Mouse (Mus musculus) lung, embryonic 15.5 days (tissue): ENCODE results near the gene 9430097D07Rik. TPM values are rescaled to one million over a fixed set of nuclear protein-coding genes. Genes with fewer than 3 reads are reported as not detected.

Experiments used
- ATAC-seq: fragments of 200-750 bp; cut with Nextera tagmentation; 2 replicates; pipeline ENCODE4 v1.8.0; 2017; ENCODE audit warnings: moderate number of reproducible peaks, borderline replicate concordance; ENCODE audit not compliant: low FRiP score, low TSS enrichment; ENCODE audit errors: extremely low read depth
- H3K27ac ChIP-seq: fragments of 300-500 bp; sonication (generic); 2 replicates; pipeline ENCODE4 v1.5.1; 2015; ENCODE audit warnings: moderate library complexity, mild to moderate bottlenecking, inconsistent platforms
- H3K27me3 ChIP-seq: fragments of 300-500 bp; sonication (generic); 2 replicates; pipeline ENCODE4 v1.6.1; 2015; ENCODE audit warnings: inconsistent platforms
- H3K36me3 ChIP-seq: fragments of 300-500 bp; sonication (generic); 2 replicates; pipeline ENCODE4 v1.6.1; 2015; ENCODE audit warnings: inconsistent platforms
- H3K4me1 ChIP-seq: fragments of 300-500 bp; sonication (generic); 2 replicates; pipeline ENCODE4 v1.6.1; 2015; ENCODE audit warnings: inconsistent platforms
- H3K4me2 ChIP-seq: fragments of 300-500 bp; sonication (generic); 2 replicates; pipeline ENCODE4 v1.6.1; 2015; ENCODE audit warnings: inconsistent platforms, mild to moderate bottlenecking, moderate library complexity
- H3K4me3 ChIP-seq: fragments of 300-500 bp; sonication (generic); 2 replicates; pipeline ENCODE4 v1.5.1; 2015; ENCODE audit warnings: mild to moderate bottlenecking, inconsistent platforms
- H3K9ac ChIP-seq: fragments of 300-500 bp; sonication (generic); 2 replicates; pipeline ENCODE4 v1.6.1; 2015; ENCODE audit warnings: inconsistent platforms
- H3K9me3 ChIP-seq: fragments of 300-500 bp; sonication (generic); 2 replicates; pipeline ENCODE4 v1.6.1; 2016; ENCODE audit warnings: inconsistent platforms
- WGBS: fragments of 180-500 bp; shearing (Covaris S2); methylation state at CpG from one replicate; pipeline ENCODE4 v1.1.7; 2015; 5-methylcytosine and 5-hydroxymethylcytosine counted together
- polyA plus RNA-seq: library from polyadenylated mRNA; unstranded; fragments of >200 nt; fragmentation: Nextera tagmentation; extraction: Ambion mirVana; gene quantifications from 2 replicates; pipeline ENCODE4 v1.2.1, GENCODE M21; 2015

9430097D07Rik gene
- polyA plus RNA-seq, 1 experiment from 2014 or later, result 0.29 TPM

- H3K36me3 ChIP-seq, result no peaks in the 10 kb centered on the region
- no peaks in the 10 kb centered on the region for H3K9me3 ChIP-seq
- ATAC-seq, result no peak
- peak overlapping the region; percentile 87 for H3K9ac ChIP-seq
- peaks cover 84% of the 10 kb centered on the region for H3K4me1 ChIP-seq
- H3K27me3 ChIP-seq, result no peaks in the 10 kb centered on the region
- H3K27ac ChIP-seq, result peak overlapping the region; percentile 98
- peak overlapping the region; percentile 77 for H3K4me2 ChIP-seq
- H3K4me3 ChIP-seq, result peak overlapping the region; percentile 67
- 6% methylated on average over 9 of the region's 9 CpGs for WGBS
Measured at GRCm38 (mm10) chr2:32537360-32537905, 38.1 kb downstream of the 9430097D07Rik start.

GRCm38 (mm10) chr2:32536634-32537359 is 38.7 kb downstream of the 9430097D07Rik start:
- Histone ChIP-seq H3K4me2 (peak overlapping the region; percentile 77), H3K4me3 (peak overlapping the region; percentile 67), H3K4me1 (peaks cover 77% of the 10 kb centered on the region), H3K27me3 (no peaks in the 10 kb centered on the region), H3K36me3 (no peaks in the 10 kb centered on the region), H3K9me3 (no peaks in the 10 kb centered on the region), H3K27ac (peak overlapping the region; percentile 98), H3K9ac (peak overlapping the region; percentile 87)
- no peak for ATAC-seq
- 3% methylated on average over 11 of the region's 11 CpGs for whole genome bisulfite sequencing

- Histone ChIP-seq H3K9me3 (no peaks in the 10 kb centered on the region), H3K4me1 (peaks cover 71% of the 10 kb centered on the region), H3K9ac (peak overlapping the region; percentile 87), H3K4me2 (peak overlapping the region; percentile 77), H3K27ac (peak overlapping the region; percentile 98), H3K36me3 (no peaks in the 10 kb centered on the region), H3K27me3 (no peaks in the 10 kb centered on the region), H3K4me3 (peak overlapping the region; percentile 67)
- no peak for ATAC-seq
- WGBS, result 1% methylated on average over 14 of the region's 14 CpGs
Measured at GRCm38 (mm10) chr2:32536086-32536633, 39.3 kb downstream of the 9430097D07Rik start.

GRCm38 (mm10) chr2:32535501-32535991 is 39.9 kb downstream of the 9430097D07Rik start:
- Histone ChIP-seq H3K36me3 (no peaks in the 10 kb centered on the region), H3K27me3 (no peaks in the 10 kb centered on the region), H3K9me3 (no peaks in the 10 kb centered on the region), H3K4me2 (peak overlapping the region; percentile 77), H3K9ac (peak overlapping the region; percentile 87), H3K4me3 (peak overlapping the region; percentile 67), H3K4me1 (peaks cover 65% of the 10 kb centered on the region), H3K27ac (peak overlapping the region; percentile 98)
- peak; percentile 37 for ATAC-seq
- WGBS, result under 1% methylated on average over 52 of the region's 56 CpGs

- peaks cover 58% of the 10 kb centered on the region for H3K4me1 ChIP-seq
Measured at GRCm38 (mm10) chr2:32534733-32535471, 40.6 kb downstream of the 9430097D07Rik start, which contains the start of gene Fam102a. TSS of gene Fam102a (plus strand) at chr2:32535332.

GRCm38 (mm10) chr2:32534061-32534732 is 41.3 kb downstream of the 9430097D07Rik start:
- Histone ChIP-seq H3K4me1 (peaks cover 51% of the 10 kb centered on the region), H3K9me3 (no peaks in the 10 kb centered on the region)
- peak; percentile 9 for ATAC-seq

More at GRCm38 (mm10) chr2:32534733-32535471, 40.6 kb downstream of the 9430097D07Rik start, which contains the start of gene Fam102a:
- Histone ChIP-seq H3K36me3 (no peaks in the 10 kb centered on the region), H3K4me2 (peak within 1 kb of the TSS; percentile 77), H3K27ac (peak within 1 kb of the TSS; percentile 98), H3K9me3 (no peaks in the 10 kb centered on the region), H3K4me3 (peak within 1 kb of the TSS; percentile 67), H3K9ac (peak within 1 kb of the TSS; percentile 87), H3K27me3 (no peaks in the 10 kb centered on the region)
- WGBS, result under 1% methylated on average over 65 of the region's 67 CpGs
- ATAC-seq, result peak; percentile 96

GRCm38 (mm10) chr2:32533163-32533562 is 42.3 kb downstream of the 9430097D07Rik start:
- H3K9ac ChIP-seq, result no peak overlapping the region
- no peak overlapping the region for H3K4me3 ChIP-seq
- no peaks in the 10 kb centered on the region for H3K27me3 ChIP-seq
- WGBS, result 73% methylated on average over 2 of the region's 2 CpGs
- no peaks in the 10 kb centered on the region for H3K36me3 ChIP-seq
- no peak for ATAC-seq
- no peak overlapping the region for H3K27ac ChIP-seq
- H3K4me1 ChIP-seq, result peaks cover 41% of the 10 kb centered on the region
- H3K4me2 ChIP-seq, result no peak overlapping the region
- H3K9me3 ChIP-seq, result no peaks in the 10 kb centered on the region

More at GRCm38 (mm10) chr2:32534061-32534732, 41.3 kb downstream of the 9430097D07Rik start:
- H3K4me3 ChIP-seq, result peak overlapping the region; percentile 67
- 6% methylated on average over 13 of the region's 13 CpGs for WGBS
- peak overlapping the region; percentile 77 for H3K4me2 ChIP-seq
- H3K36me3 ChIP-seq, result no peaks in the 10 kb centered on the region
- peak overlapping the region; percentile 62 for H3K9ac ChIP-seq
- H3K27ac ChIP-seq, result peak overlapping the region; percentile 98
- no peaks in the 10 kb centered on the region for H3K27me3 ChIP-seq

- no peaks in the 10 kb centered on the region for H3K27me3 ChIP-seq
- peaks cover 17% of the 10 kb centered on the region for H3K4me1 ChIP-seq
- no peak overlapping the region for H3K9ac ChIP-seq
- no peak overlapping the region for H3K4me3 ChIP-seq
- H3K4me2 ChIP-seq, result no peak overlapping the region
- no peak for ATAC-seq
- 74% methylated on average over 2 of the region's 2 CpGs for WGBS
- H3K36me3 ChIP-seq, result no peaks in the 10 kb centered on the region
- no peak overlapping the region for H3K27ac ChIP-seq
- no peaks in the 10 kb centered on the region for H3K9me3 ChIP-seq
Measured at GRCm38 (mm10) chr2:32530479-32530878, 45.0 kb downstream of the 9430097D07Rik start.

GRCm38 (mm10) chr2:32528326-32528725 is 47.2 kb downstream of the 9430097D07Rik start:
- peaks cover 16% of the 10 kb centered on the region; the same call in 1 of the 2 replicates for H3K4me1 ChIP-seq
- H3K27ac ChIP-seq, result no peak overlapping the region
- no peak overlapping the region for H3K4me3 ChIP-seq
- 83% methylated on average over 1 of the region's 1 CpGs for WGBS
- no peak for ATAC-seq
- no peaks in the 10 kb centered on the region for H3K27me3 ChIP-seq
- H3K9me3 ChIP-seq, result no peaks in the 10 kb centered on the region
- no peaks in the 10 kb centered on the region for H3K36me3 ChIP-seq
- H3K4me2 ChIP-seq, result no peak overlapping the region
- H3K9ac ChIP-seq, result no peak overlapping the region

GRCm38 (mm10) chr2:32527468-32527966 is 48.0 kb downstream of the 9430097D07Rik start:
- Histone ChIP-seq H3K9me3 (no peaks in the 10 kb centered on the region), H3K27ac (no peak overlapping the region), H3K4me3 (no peak overlapping the region), H3K9ac (no peak overlapping the region), H3K36me3 (no peaks in the 10 kb centered on the region), H3K4me1 (peaks cover 10% of the 10 kb centered on the region; the same call in 1 of the 2 replicates), H3K4me2 (no peak overlapping the region), H3K27me3 (no peaks in the 10 kb centered on the region)
- ATAC-seq, result no peak
- WGBS, result 76% methylated on average over 14 of the region's 14 CpGs

GRCm38 (mm10) chr2:32525816-32526215 is 49.7 kb downstream of the 9430097D07Rik start:
- WGBS, result 85% methylated on average over 12 of the region's 12 CpGs
- Histone ChIP-seq H3K4me1 (peaks cover 10% of the 10 kb centered on the region; the same call in 1 of the 2 replicates), H3K36me3 (no peaks in the 10 kb centered on the region), H3K9me3 (no peaks in the 10 kb centered on the region), H3K27me3 (no peaks in the 10 kb centered on the region), H3K4me2 (no peak overlapping the region), H3K9ac (no peak overlapping the region), H3K4me3 (no peak overlapping the region), H3K27ac (no peak overlapping the region)
- ATAC-seq, result no peak
